Mouse (Mus musculus) bone marrow, adult 2 months (tissue): ENCODE data around the gene Abracl.

Experiments used
- CTCF ChIP-seq: fragments of 200-500 bp; IDR thresholded peaks from 2 replicates; pipeline ENCODE4 v1.5.1; 2011; ENCODE audit warnings: low read length, control low read depth; ENCODE audit not compliant: control insufficient read depth, insufficient read depth
- POLR2A ChIP-seq: fragments of 200-500 bp; IDR thresholded peaks from 2 replicates; pipeline ENCODE4 v1.6.1; 2011; ENCODE audit warnings: low read depth, mild to moderate bottlenecking, control low read depth, low read length, borderline replicate concordance; ENCODE audit not compliant: control insufficient read depth

GRCm38 (mm10) chr10:18046380-18046779 lies 23.3 kb upstream of the Abracl start:
- no peak for TF ChIP-seq CTCF
- TF ChIP-seq POLR2A = no peak
